Mouse (Mus musculus): Measurements from ENCODE around the gene C1qtnf1. TPM values are rescaled to one million over a fixed set of nuclear protein-coding genes. Genes with fewer than 3 reads are reported as not detected.
A peak's percentile ranks its signal among the peaks of the same experiment; 100 is the strongest.

Gene C1qtnf1
- polyA plus RNA-seq, 1 experiment from 2014 or later, result 3.4 TPM

- 89% methylated on average over 8 of the region's 8 CpGs for WGBS
- Histone ChIP-seq H3K27ac (replicated peaks) (0 out of 2 replicates have a peak overlapping the region, but pooled peaks have one; percentile 31), H3K9me3 (no peaks in the 10 kb centered on the region), H3K27me3 (replicated peaks; ENCODE audit: low read depth, poor library complexity, severe bottlenecking) (peaks cover 7% of the 10 kb centered on the region; the same call in 1 of the 2 replicates), H3K4me3 (no peak overlapping the region), H3K36me3 (replicated peaks) (no peaks in the 10 kb centered on the region), H3K4me1 (peaks cover 20% of the 10 kb centered on the region)
- DNase-seq (ENCODE audit: low spot score), result no peak
These were observed 20.4 kb downstream of the C1qtnf1 start for GRCm38 (mm10) chr11:118448385-118448784.

GRCm38 (mm10) chr11:118451211-118451610 is 23.2 kb downstream of the C1qtnf1 start:
- no peaks in the 10 kb centered on the region for H3K27me3 ChIP-seq (replicated peaks; ENCODE audit: low read depth, poor library complexity, severe bottlenecking)
- no peaks in the 10 kb centered on the region for H3K36me3 ChIP-seq (replicated peaks)
- no peak overlapping the region for H3K4me3 ChIP-seq
- H3K4me1 ChIP-seq, result peaks cover 19% of the 10 kb centered on the region
- DNase-seq (ENCODE audit: low spot score), result no peak
- no peak overlapping the region for H3K27ac ChIP-seq (replicated peaks)
- WGBS, result 82% methylated on average over 6 of the region's 6 CpGs
- no peaks in the 10 kb centered on the region for H3K9me3 ChIP-seq

GRCm38 (mm10) chr11:118452955-118453354 is 25.0 kb downstream of the C1qtnf1 start:
- no peak overlapping the region for H3K4me3 ChIP-seq
- DNase-seq (ENCODE audit: low spot score), result no peak
- no peak overlapping the region for H3K27ac ChIP-seq (replicated peaks)
- H3K9me3 ChIP-seq, result no peaks in the 10 kb centered on the region
- peaks cover 10% of the 10 kb centered on the region for H3K4me1 ChIP-seq
- H3K27me3 ChIP-seq (replicated peaks; ENCODE audit: low read depth, poor library complexity, severe bottlenecking), result no peaks in the 10 kb centered on the region; the same call in 1 of the 2 replicates
- WGBS, result 66% methylated on average over 2 of the region's 2 CpGs
- H3K36me3 ChIP-seq (replicated peaks), result no peaks in the 10 kb centered on the region

DNA sequence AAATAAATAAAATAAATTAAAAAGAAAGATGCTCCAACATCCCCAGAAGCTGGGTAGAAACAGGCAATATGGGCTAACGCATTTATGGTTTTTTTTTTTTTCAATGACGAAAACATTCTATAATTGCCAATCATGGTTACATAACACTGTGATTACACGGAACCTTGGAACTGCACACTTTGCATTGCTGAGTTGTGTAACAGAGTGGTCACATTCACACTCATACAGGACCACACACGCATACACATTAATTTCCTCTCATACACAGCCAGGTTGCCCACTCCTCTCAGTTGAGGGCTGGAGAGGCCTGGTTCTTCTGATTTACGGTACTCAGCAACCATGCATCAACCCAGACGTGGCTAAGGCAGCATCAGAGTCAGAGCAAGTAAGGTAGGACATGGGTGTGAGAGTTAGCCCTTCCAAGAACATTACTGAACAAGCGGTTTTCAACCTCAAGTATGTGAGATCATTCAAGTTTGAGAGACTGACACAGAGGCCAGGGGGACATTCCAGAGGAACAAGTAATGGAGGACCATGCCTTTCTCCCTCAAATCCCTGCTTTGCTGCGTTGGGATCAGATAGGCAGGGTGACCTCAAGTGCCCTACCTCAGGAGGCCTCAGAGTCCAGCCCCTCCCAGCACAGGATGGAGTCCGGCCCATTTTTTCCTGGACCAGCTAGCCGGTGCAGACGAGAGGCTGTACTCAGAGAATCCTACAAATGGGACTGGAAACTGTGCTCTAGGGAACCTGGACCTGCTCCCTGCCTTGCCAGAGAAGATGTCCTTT is 26.1 kb downstream of the C1qtnf1 start:
- WGBS, result 76% methylated on average over 11 of the region's 11 CpGs
- Histone ChIP-seq H3K4me3 (no peak overlapping the region), H3K4me1 (peaks cover 12% of the 10 kb centered on the region), H3K27me3 (replicated peaks; ENCODE audit: low read depth, poor library complexity, severe bottlenecking) (no peaks in the 10 kb centered on the region; the same call in 1 of the 2 replicates), H3K27ac (replicated peaks) (no peak overlapping the region), H3K9me3 (no peaks in the 10 kb centered on the region), H3K36me3 (replicated peaks) (no peaks in the 10 kb centered on the region)
- no peak for DNase-seq (ENCODE audit: low spot score)

GRCm38 (mm10) chr11:118455788-118456187 is 27.8 kb downstream of the C1qtnf1 start:
- Histone ChIP-seq H3K27ac (replicated peaks) (no peak overlapping the region), H3K36me3 (replicated peaks) (no peaks in the 10 kb centered on the region), H3K27me3 (replicated peaks; ENCODE audit: low read depth, poor library complexity, severe bottlenecking) (no peaks in the 10 kb centered on the region; the same call in 1 of the 2 replicates), H3K9me3 (peaks cover 6% of the 10 kb centered on the region; the same call in 1 of the 2 replicates), H3K4me3 (no peak overlapping the region), H3K4me1 (peaks cover 16% of the 10 kb centered on the region)
- DNase-seq (ENCODE audit: low spot score), result no peak
- whole genome bisulfite sequencing, result 83% methylated on average over 6 of the region's 6 CpGs

DNA sequence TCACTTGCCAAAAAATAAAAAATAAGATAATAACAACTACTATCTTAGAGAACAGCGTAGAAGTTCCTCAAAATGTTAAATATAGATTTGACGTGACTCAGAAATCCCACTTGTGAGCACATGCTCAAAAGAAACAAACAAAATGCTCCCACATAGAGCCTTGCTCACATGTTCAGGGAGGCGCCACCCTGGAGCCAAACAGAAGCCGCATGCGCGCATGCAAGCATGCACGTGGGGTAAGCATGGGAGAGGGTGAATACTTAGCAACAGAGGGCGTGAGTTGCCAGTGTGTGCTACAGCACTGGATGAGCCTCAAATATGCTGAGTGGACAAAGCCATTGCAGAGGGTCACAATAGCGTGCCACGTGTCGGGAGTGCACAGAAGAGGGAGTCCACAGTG is 28.9 kb downstream of the C1qtnf1 start:
- H3K4me1 ChIP-seq, result peaks cover 17% of the 10 kb centered on the region
- no peak overlapping the region for H3K4me3 ChIP-seq
- DNase-seq (ENCODE audit: low spot score), result no peak
- H3K27ac ChIP-seq (replicated peaks), result no peak overlapping the region
- H3K9me3 ChIP-seq, result peaks cover 6% of the 10 kb centered on the region; the same call in 1 of the 2 replicates
- H3K27me3 ChIP-seq (replicated peaks; ENCODE audit: low read depth, poor library complexity, severe bottlenecking), result no peaks in the 10 kb centered on the region; the same call in 1 of the 2 replicates
- H3K36me3 ChIP-seq (replicated peaks), result no peaks in the 10 kb centered on the region
- 84% methylated on average over 11 of the region's 11 CpGs for WGBS

DNA sequence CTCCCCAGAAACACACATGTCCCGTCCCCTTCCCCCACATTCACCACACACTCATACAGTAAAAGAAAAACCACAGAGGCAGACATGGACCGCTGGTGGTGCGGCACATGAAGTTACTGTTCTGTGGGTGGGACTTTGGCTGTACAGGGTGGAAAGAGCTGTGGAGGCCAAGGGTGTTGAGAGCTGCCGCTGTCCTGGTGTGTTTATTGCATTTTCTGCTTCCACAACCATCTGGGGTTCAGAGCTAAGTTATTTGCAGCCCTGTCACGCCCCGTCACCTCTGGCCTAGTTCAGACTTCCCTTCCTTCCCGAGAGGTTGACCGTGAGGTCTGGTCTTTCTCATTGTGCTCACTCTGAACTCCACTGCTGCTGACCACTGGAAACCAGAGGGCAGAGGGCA is 31.0 kb downstream of the C1qtnf1 start:
- no peaks in the 10 kb centered on the region for H3K36me3 ChIP-seq (replicated peaks)
- peaks cover 6% of the 10 kb centered on the region; the same call in 1 of the 2 replicates for H3K9me3 ChIP-seq
- no peak overlapping the region for H3K4me3 ChIP-seq
- no peak for DNase-seq (ENCODE audit: low spot score)
- peaks cover 27% of the 10 kb centered on the region for H3K4me1 ChIP-seq
- peak overlapping the region; percentile 11; the same call in 1 of the 2 replicates for H3K27ac ChIP-seq (replicated peaks)
- WGBS, result 52% methylated on average over 8 of the region's 8 CpGs
- H3K27me3 ChIP-seq (replicated peaks; ENCODE audit: low read depth, poor library complexity, severe bottlenecking), result no peaks in the 10 kb centered on the region; the same call in 1 of the 2 replicates

DNA sequence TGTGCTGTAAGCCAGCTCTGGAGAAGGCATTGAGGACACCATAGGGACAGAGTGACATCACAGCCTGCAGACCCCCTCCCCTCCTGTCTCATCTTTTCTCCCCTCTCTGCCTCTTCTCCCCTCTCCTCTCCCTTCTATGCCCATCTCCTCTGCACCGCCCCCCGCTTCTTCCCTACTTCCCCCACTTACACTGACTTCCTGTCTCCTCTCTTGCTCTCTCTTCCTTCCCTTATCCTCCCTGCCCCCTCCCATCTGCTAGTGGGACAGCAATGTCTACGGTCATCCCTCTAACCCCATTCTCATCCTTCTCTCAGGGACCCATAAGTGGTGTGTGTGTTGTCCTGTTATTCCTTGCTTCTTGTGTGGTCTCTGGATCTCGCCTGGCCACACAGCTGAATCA is 31.5 kb downstream of the C1qtnf1 start:
- no peak overlapping the region for H3K4me3 ChIP-seq
- H3K27ac ChIP-seq (replicated peaks), result peak overlapping the region; percentile 11; the same call in 1 of the 2 replicates
- WGBS, result 62% methylated on average over 4 of the region's 4 CpGs
- no peaks in the 10 kb centered on the region for H3K36me3 ChIP-seq (replicated peaks)
- peaks cover 6% of the 10 kb centered on the region; the same call in 1 of the 2 replicates for H3K9me3 ChIP-seq
- H3K27me3 ChIP-seq (replicated peaks; ENCODE audit: low read depth, poor library complexity, severe bottlenecking), result no peaks in the 10 kb centered on the region; the same call in 1 of the 2 replicates
- peaks cover 29% of the 10 kb centered on the region for H3K4me1 ChIP-seq
- no peak for DNase-seq (ENCODE audit: low spot score)

GRCm38 (mm10) chr11:118460280-118460679 is 32.3 kb downstream of the C1qtnf1 start:
- WGBS, result 61% methylated on average over 6 of the region's 6 CpGs
- H3K4me3 ChIP-seq, result no peak overlapping the region
- peaks cover 6% of the 10 kb centered on the region; the same call in 1 of the 2 replicates for H3K9me3 ChIP-seq
- DNase-seq (ENCODE audit: low spot score), result no peak
- no peak overlapping the region for H3K27ac ChIP-seq (replicated peaks)
- H3K4me1 ChIP-seq, result peaks cover 34% of the 10 kb centered on the region
- no peaks in the 10 kb centered on the region for H3K36me3 ChIP-seq (replicated peaks)
- no peaks in the 10 kb centered on the region; the same call in 1 of the 2 replicates for H3K27me3 ChIP-seq (replicated peaks; ENCODE audit: low read depth, poor library complexity, severe bottlenecking)

GRCm38 (mm10) chr11:118467441-118468035 is 39.5 kb downstream of the C1qtnf1 start:
- Histone ChIP-seq H3K9me3 (no peaks in the 10 kb centered on the region), H3K4me3 (no peak overlapping the region), H3K4me1 (peaks cover 36% of the 10 kb centered on the region), H3K27me3 (replicated peaks; ENCODE audit: low read depth, poor library complexity, severe bottlenecking) (no peaks in the 10 kb centered on the region), H3K27ac (replicated peaks) (no peak overlapping the region), H3K36me3 (replicated peaks) (no peaks in the 10 kb centered on the region)
- WGBS, result 62% methylated on average over 11 of the region's 11 CpGs
- no peak for DNase-seq (ENCODE audit: low spot score)

DNA sequence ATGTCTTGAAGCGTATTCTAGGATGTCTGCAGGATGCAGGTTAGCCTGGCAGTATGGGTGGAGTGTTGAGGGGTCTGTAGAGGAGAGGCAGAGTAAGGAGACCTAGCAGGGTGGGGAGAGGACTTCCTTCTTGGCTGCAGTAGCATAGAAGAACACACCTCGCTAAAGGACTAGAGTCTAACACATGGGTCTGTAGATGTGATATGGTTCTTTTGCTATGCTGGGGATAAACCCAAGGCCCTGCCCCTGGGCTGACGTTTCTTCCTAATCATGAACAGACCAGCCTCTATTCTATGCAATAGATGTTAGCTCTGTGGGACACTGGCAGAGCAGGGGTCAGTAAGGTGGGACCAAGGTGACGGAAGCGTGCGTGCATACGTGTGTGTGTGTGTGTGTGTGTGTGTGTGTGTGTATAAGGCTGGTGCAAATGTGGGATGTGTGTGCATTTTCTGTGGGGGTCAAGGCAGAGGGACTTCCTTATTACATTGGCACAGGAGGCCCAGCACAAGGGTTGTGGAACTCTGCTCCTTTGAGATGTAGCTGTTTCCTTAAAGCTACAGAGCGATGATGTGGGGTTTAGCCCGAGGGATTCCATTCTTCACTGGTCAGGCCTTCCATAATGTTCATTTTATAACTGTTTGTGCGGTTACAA is 41.6 kb downstream of the C1qtnf1 start:
- 80% methylated on average over 10 of the region's 10 CpGs for WGBS
- H3K27me3 ChIP-seq (replicated peaks; ENCODE audit: low read depth, poor library complexity, severe bottlenecking), result no peaks in the 10 kb centered on the region
- H3K36me3 ChIP-seq (replicated peaks), result no peaks in the 10 kb centered on the region
- 0 out of 2 replicates have a peak overlapping the region, but pooled peaks have one; percentile 61 for H3K27ac ChIP-seq (replicated peaks)
- H3K4me3 ChIP-seq, result no peak overlapping the region
- H3K9me3 ChIP-seq, result no peaks in the 10 kb centered on the region
- DNase-seq (ENCODE audit: low spot score), result no peak
- H3K4me1 ChIP-seq, result peaks cover 27% of the 10 kb centered on the region

DNA sequence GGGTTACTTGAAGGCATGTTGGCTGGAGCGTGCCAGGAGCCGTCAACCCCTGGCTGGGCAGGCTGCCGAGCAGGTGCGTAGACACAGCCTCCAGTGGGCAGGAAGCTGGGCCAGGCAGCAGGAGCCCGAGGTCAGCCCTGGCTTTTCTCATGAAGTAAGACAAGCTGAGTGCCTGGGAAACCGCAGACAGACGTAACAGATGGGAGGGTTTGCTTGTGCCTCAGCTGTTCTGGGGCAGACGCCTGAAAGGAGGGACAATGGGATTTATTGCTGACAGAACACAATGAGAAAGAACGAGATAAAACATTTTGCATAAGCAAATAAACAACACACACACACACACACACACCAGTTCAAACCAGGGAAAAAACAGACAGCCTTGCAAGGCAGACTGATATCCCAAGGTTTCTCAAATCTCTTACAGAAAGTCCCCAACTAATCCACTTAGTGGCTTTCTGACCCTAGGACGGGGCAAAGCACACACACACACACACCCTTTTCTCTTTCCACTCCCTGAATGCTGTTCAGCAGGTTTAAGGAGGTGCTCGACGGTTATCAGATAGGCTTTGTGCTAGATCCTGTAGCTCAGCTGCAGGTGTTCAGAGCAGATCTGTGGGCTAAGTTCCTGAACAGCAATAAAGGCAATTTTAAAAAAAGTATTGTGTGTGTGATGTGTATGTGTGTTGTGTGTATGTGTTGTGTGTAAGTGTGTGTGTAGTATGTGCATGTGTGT is 42.4 kb downstream of the C1qtnf1 start:
- Histone ChIP-seq H3K9me3 (no peaks in the 10 kb centered on the region), H3K4me3 (no peak overlapping the region), H3K27ac (replicated peaks) (peak overlapping the region; percentile 61), H3K4me1 (peaks cover 23% of the 10 kb centered on the region), H3K36me3 (replicated peaks) (no peaks in the 10 kb centered on the region), H3K27me3 (replicated peaks; ENCODE audit: low read depth, poor library complexity, severe bottlenecking) (no peaks in the 10 kb centered on the region)
- WGBS, result 42% methylated on average over 12 of the region's 12 CpGs
- DNase-seq (ENCODE audit: low spot score), result peak; percentile 49
